Mouse (Mus musculus): ENCODE measurements around the gene Ttll7.

DNA sequence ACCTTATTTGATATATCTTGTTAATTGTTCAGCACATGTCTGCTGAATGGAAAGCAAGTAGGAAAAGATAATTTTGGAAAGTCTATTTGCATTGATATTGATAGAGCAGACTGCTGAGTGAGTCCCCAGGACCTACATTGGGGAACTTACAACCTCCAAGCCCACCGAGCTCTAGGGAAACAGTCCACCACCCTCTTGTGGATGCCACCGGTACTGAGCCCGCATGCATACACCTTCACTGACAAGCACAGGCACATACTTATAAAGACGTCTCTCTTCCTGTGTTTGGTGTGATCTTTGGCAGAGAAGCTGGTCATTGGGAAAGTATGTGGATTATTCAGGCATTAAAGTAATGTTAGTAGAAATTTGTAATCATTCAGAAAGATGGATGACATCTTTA lies 14.4 kb downstream of the Ttll7 start:
- no peak for TF ChIP-seq CTCF (IDR thresholded peaks at IDR 0.05; ENCODE audit: extremely low read depth, insufficient read depth, insufficient read length, insufficient replicate concordance)
- no peak for TF ChIP-seq POLR2A (IDR thresholded peaks at IDR 0.05; ENCODE audit: low read depth, low read length)
